Mouse (Mus musculus) E14TG2a.4 (cell line): ENCODE data around the gene Tlr7.
"Not testable (repeated sequence)": the region's sequence is repeated elsewhere in the genome, so short reads cannot be mapped to it uniquely, and the experiment has no call there.

ENCODE experiments used
- CTCF ChIP-seq: conservative IDR thresholded peaks from 2 replicates; pipeline ENCODE4 v1.5.1; 2014; ENCODE audit warnings: low read length
- POU5F1 ChIP-seq: IDR thresholded peaks from 2 replicates; pipeline ENCODE4 v1.6.1; 2014; ENCODE audit warnings: low read length, borderline replicate concordance

DNA sequence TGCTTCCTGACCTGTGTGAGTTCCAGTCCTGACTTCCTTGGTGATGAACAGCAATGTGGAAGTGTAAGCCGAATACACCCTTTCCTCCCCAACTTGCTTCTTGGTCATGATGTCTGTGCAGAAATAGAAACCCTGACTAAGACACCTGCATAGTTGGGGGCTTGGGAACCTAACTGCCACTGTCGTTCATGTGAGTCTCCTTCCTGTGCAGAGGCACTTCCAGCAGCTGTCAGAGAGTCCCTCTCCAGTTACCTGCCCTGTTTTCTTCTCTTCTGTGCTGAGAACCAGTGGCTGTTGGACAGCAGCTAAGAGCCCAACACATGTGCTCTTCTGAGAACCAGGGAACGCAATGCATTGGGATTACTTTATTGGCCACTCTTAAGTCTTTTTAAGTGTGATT is 30.9 kb upstream of the Tlr7 start:
- TF ChIP-seq CTCF, POU5F1: not testable (repeated sequence)
